Mouse (Mus musculus): ENCODE measurements around the gene Pars2. TPM values are rescaled to one million over a fixed set of nuclear protein-coding genes. Genes with fewer than 3 reads are reported as not detected.

Pars2 gene
- total and polyA plus RNA-seq, 2 experiments from 2014 or later = 9.9 to 13.6 TPM

DNA sequence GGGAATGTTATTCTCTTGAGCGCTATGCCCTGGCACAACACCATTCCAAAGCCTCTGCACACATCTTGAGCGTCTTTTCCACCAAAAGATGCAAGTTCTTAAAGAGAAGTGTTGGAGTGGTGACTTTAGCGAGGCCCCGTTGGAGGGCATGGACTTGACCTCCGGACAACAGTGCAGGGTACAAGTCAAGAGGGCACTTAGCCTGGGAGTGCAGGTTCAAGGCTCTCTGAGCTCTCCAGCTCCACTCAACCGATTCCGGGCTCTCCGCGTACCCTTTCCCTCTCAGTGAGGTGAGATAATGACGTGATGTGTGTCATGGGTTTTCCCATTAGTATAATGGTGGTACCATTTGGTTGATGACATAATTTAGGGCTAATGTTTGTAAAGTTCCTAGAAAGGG, 26.6 kb upstream of the Pars2 start:
- Histone ChIP-seq H3K27ac (ENCODE audit: low read depth, low read length) (no peak overlapping the region), H3K9me3 (ENCODE audit: low read length) (no peaks in the 10 kb centered on the region), H3K36me3 (ENCODE audit: insufficient read depth) (no peaks in the 10 kb centered on the region), H3K27me3 (ENCODE audit: insufficient read depth, low read length) (peaks cover 20% of the 10 kb centered on the region), H3K9ac (no peak overlapping the region), H3K4me3 (ENCODE audit: low read depth, low read length) (no peak overlapping the region), H3K4me2 (ENCODE audit: low read depth) (no peak overlapping the region), H3K4me1 (ENCODE audit: insufficient read depth) (no peaks in the 10 kb centered on the region)
- 91% methylated on average over 10 of the region's 10 CpGs for WGBS
- ATAC-seq (no peak), DNase-seq (no peak)
- no peak for TF ChIP-seq CTCF (IDR thresholded peaks at IDR 0.05; ENCODE audit: low read depth)

DNA sequence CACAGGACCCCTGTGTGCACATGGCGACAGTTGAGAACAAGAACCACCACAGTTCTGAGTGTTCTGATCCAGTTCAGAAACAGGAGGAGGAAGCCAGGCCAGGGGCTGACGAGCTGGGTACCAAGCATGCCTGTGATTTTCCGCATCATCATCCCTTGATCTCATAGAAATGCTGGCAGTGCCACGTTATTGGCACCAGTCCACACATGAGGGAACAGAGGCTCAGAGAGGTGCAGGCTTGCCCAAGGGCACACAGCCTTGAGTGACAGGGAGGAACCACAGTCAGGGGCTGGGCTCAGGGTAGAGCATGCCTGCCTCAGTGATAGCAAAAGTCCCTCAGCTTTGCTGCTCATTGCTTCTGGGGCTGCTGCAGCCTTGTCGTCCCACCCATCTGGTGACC, 23.1 kb upstream of the Pars2 start:
- Histone ChIP-seq H3K4me2 (ENCODE audit: low read depth) (no peak overlapping the region), H3K27me3 (ENCODE audit: insufficient read depth, low read length) (peaks cover 19% of the 10 kb centered on the region), H3K27ac (ENCODE audit: low read depth, low read length) (no peak overlapping the region), H3K9me3 (ENCODE audit: low read length) (no peaks in the 10 kb centered on the region), H3K4me3 (ENCODE audit: low read depth, low read length) (no peak overlapping the region), H3K9ac (no peak overlapping the region), H3K36me3 (ENCODE audit: insufficient read depth) (no peaks in the 10 kb centered on the region), H3K4me1 (ENCODE audit: insufficient read depth) (peaks cover 19% of the 10 kb centered on the region)
- DNase-seq = no peak
- 63% methylated on average over 5 of the region's 5 CpGs for whole genome bisulfite sequencing
- TF ChIP-seq CTCF (IDR thresholded peaks at IDR 0.05; ENCODE audit: low read depth) = no peak
- no peak for ATAC-seq

DNA sequence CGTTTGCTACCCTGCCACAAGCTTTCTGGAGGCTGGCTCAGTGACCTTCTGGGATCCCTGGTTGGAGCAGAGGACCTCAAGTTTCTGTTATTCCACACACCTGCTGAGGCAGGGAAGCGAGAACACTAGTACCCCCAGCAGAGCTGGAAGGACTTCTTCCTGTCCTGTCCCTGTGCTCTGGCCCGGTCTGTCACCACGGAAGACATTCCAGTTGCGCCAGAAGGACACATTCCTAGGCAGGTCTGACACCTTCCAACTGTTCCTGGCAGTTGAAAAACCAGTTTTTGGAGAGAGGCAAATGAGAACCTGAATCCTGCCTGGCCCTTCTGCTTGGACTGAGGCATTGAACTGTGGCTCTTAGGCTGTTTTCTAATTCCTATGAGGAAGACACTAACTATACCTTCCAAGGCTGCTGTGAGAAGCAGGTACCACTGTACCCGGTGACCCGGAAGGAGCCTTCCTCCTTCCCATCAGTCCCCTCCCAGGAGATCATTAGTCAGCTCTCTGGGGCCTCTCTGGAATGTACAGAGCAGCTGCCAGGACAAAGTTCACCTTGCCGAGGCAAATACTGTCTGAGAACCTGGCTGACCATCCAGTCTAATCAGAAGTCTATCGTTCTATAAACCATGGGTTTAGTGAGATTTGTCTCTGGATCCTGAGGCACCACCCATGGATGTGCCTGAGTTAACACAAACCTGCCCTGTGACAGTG, 22.1 kb upstream of the Pars2 start:
- H3K9ac ChIP-seq = no peak overlapping the region
- H3K27ac ChIP-seq (ENCODE audit: low read depth, low read length) = no peak overlapping the region
- H3K9me3 ChIP-seq (ENCODE audit: low read length) = no peaks in the 10 kb centered on the region
- H3K27me3 ChIP-seq (ENCODE audit: insufficient read depth, low read length) = peaks cover 9% of the 10 kb centered on the region; the same call in 1 of the 2 replicates
- 66% methylated on average over 9 of the region's 9 CpGs for WGBS
- no peak overlapping the region for H3K4me2 ChIP-seq (ENCODE audit: low read depth)
- H3K4me1 ChIP-seq (ENCODE audit: insufficient read depth) = peaks cover 28% of the 10 kb centered on the region
- DNase-seq (no peak), ATAC-seq (no peak)
- H3K4me3 ChIP-seq (ENCODE audit: low read depth, low read length) = no peak overlapping the region
- H3K36me3 ChIP-seq (ENCODE audit: insufficient read depth) = no peaks in the 10 kb centered on the region
- TF ChIP-seq CTCF (IDR thresholded peaks at IDR 0.05; ENCODE audit: low read depth) = no peak

DNA sequence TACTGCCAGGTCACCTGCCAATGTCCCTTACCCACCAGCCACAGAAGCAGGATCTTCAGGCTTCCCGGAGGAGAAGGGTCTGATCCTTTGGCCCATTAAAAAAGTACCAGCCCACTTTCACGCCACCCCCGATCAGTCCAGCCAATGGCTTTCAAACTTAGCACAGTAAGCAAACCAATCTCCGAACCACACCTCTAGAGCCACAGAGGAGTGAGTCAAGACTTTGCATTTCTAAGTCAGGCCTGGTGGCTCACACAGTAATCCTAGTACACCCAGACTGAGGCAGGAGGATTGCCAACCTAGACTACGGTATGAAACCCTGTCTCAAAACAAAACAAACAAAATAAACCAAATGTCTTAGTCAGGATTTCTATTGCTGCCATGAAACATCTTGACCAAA, 21.5 kb upstream of the Pars2 start:
- no peaks in the 10 kb centered on the region for H3K36me3 ChIP-seq (ENCODE audit: insufficient read depth)
- DNase-seq (no peak), ATAC-seq (no peak)
- no peak overlapping the region for H3K4me3 ChIP-seq (ENCODE audit: low read depth, low read length)
- no peak overlapping the region for H3K27ac ChIP-seq (ENCODE audit: low read depth, low read length)
- no peak overlapping the region for H3K9ac ChIP-seq
- H3K4me2 ChIP-seq (ENCODE audit: low read depth) = no peak overlapping the region
- H3K9me3 ChIP-seq (ENCODE audit: low read length) = no peaks in the 10 kb centered on the region
- peaks cover 5% of the 10 kb centered on the region; the same call in 1 of the 2 replicates for H3K27me3 ChIP-seq (ENCODE audit: insufficient read depth, low read length)
- no peak for TF ChIP-seq CTCF (IDR thresholded peaks at IDR 0.05; ENCODE audit: low read depth)
- peaks cover 33% of the 10 kb centered on the region for H3K4me1 ChIP-seq (ENCODE audit: insufficient read depth)
- 75% methylated on average over 5 of the region's 5 CpGs for WGBS

DNA sequence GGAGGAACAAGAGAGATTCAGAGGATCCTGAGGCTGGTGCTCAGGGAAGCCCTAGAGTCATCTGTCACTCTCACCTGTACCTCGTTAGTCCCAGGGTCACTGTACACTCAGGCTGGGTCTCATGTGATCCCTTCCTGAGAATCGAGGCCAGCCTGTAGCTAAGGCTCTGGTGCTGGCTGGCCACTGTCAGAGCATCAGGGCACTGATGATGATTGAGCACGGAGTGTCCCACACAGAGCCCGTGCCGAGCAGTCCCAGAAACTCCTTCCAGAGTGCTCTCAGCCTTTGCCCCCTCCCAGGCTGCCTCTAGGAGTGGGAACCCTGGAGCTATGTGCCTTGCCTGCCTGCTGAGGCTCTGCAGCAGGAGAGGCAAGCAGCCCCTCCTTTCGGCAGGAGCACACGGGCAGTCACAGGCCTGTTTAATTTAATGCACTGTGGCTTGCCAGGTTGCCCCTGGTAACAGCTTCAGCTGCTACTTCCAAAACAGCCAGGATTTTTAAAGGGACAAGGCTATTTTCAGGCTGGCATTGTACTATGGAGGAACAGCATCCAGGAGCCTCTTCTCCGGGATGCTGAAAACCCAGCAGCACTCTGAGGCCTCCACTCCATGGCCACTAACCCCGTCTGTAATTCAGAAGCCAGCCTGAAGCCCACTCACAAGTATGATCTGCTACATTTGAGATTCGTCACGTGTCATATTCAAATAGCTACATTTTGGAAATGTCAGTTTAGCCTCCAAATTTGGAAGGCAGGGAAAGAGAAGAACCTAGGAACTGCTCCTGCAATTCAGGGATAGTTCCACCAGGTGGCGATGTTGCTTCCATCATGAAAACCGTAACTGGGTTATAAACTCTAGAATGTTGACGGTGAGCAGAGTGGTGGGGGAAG, 20.3 kb upstream of the Pars2 start:
- peak; percentile 95 for DNase-seq
- Histone ChIP-seq H3K36me3 (ENCODE audit: insufficient read depth) (no peaks in the 10 kb centered on the region), H3K4me1 (ENCODE audit: insufficient read depth) (peaks cover 36% of the 10 kb centered on the region), H3K4me3 (ENCODE audit: low read depth, low read length) (no peak overlapping the region), H3K9me3 (ENCODE audit: low read length) (no peaks in the 10 kb centered on the region), H3K27me3 (ENCODE audit: insufficient read depth, low read length) (no peaks in the 10 kb centered on the region), H3K9ac (peak overlapping the region; percentile 35; the same call in 1 of the 2 replicates), H3K27ac (ENCODE audit: low read depth, low read length) (peak overlapping the region; percentile 91), H3K4me2 (ENCODE audit: low read depth) (0 out of 2 replicates have a peak overlapping the region, but pooled peaks have one; percentile 17)
- peak; percentile 96 for ATAC-seq
- WGBS = 12% methylated on average over 14 of the region's 14 CpGs
- TF ChIP-seq CTCF (IDR thresholded peaks at IDR 0.05; ENCODE audit: low read depth) = peak; percentile 91

DNA sequence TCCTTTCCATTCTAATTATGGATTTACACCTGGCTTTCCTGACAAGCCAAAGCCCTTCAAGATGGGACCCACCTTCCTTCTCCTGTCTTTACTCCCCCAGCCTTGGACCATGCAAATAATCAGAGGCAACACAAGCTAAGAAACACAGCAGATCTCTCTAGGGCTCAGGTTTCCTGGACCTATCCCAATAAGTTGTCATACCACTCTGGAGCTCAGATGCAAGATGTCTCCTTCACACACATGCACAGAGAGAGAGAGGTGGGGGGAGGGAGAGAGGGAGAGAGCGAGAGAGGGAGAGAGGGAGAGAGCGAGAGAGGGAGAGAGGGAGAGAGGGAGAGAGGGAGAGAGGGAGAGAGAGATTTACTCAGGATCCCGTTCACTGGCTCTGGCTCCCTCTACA, 18.6 kb upstream of the Pars2 start:
- no peak for TF ChIP-seq CTCF (IDR thresholded peaks at IDR 0.05; ENCODE audit: low read depth)
- Histone ChIP-seq H3K4me3 (ENCODE audit: low read depth, low read length) (no peak overlapping the region), H3K9ac (no peak overlapping the region), H3K4me1 (ENCODE audit: insufficient read depth) (peaks cover 36% of the 10 kb centered on the region), H3K27me3 (ENCODE audit: insufficient read depth, low read length) (no peaks in the 10 kb centered on the region), H3K4me2 (ENCODE audit: low read depth) (no peak overlapping the region), H3K27ac (ENCODE audit: low read depth, low read length) (no peak overlapping the region), H3K36me3 (ENCODE audit: insufficient read depth) (no peaks in the 10 kb centered on the region), H3K9me3 (ENCODE audit: low read length) (no peaks in the 10 kb centered on the region)
- peak; percentile 25 for DNase-seq
- WGBS = 38% methylated on average over 1 of the region's 3 CpGs
- no peak for ATAC-seq
